30 mouse cellular contexts compared by ENCODE assay signal in the genomic region with DNA sequence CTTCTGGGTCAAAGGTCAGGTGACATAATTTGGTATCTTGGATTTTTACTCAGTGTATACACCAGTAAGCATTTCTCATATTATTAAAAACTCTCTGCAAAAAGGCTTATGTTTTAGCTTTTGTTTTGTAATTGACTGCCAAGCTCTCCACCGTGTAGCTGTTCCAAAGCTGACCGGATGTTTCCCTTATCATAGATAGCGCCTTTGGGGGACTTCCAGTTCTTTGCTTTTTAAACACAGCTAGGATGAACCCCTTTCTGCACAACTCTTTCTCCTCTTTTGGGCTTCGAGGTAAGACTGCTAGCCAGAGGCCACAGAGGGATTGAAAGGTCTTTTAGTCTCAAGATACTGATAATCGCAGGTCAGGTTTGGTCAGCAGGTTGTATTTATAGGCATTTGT.
DNase-seq lines count a peak whose midpoint lies in the region; ATAC-seq and TF ChIP-seq lines count a peak whose summit lies in the region.
"Had no signal": no experiment of that assay in that cellular context is flagged by ENCODE, and none has a peak within 500 bp of the region (broad histone marks: within the 10 kb centered on the region; RNA-seq: fewer than 3 reads in every experiment).

No protein-coding gene starts in this region.

- no peak for TF ChIP-seq CTCF in lung, adult 2 months (IDR thresholded peaks at IDR 0.05; ENCODE audit: insufficient read depth, low read length)

- no peaks in the 10 kb centered on the region for H3K36me3 ChIP-seq in heart, embryonic 11.5 days (ENCODE audit: control insufficient read depth, insufficient read depth, low read length)
- no peaks in the 10 kb centered on the region for H3K36me3 ChIP-seq in lung, embryonic 15.5 days
- H3K36me3 ChIP-seq: embryonic facial prominence, embryonic 10.5 days; embryonic facial prominence, embryonic 15.5 days; forebrain, embryonic 12.5 days; G1E; heart, embryonic 15.5 days; hindbrain, embryonic 10.5 days; hindbrain, embryonic 15.5 days; liver, embryonic 12.5 days; midbrain, embryonic 15.5 days; neural tube, embryonic 15.5 days had no signal

- no peak for ATAC-seq in heart, embryonic 11.5 days (replicated peaks; ENCODE audit: insufficient number of reproducible peaks, low FRiP score, low TSS enrichment)
- ATAC-seq in lung, embryonic 15.5 days (ENCODE audit: borderline replicate concordance, extremely low read depth, low FRiP score, low TSS enrichment): peak; percentile 46; the same call in 1 of the 2 replicates
- no peak for ATAC-seq in megakaryocyte, adult 5-6 weeks (ENCODE audit: poor library complexity, severe bottlenecking)
- ATAC-seq: inflammation-experienced regulatory T-cells, adult 6 months; liver, embryonic 12.5 days; midbrain, embryonic 15.5 days had no signal

- no peaks in the 10 kb centered on the region for H3K4me1 ChIP-seq in heart, embryonic 11.5 days (ENCODE audit: control insufficient read depth, insufficient read depth, low read length)
- H3K4me1 ChIP-seq in lung, embryonic 15.5 days: peaks cover 17% of the 10 kb centered on the region
- no peaks in the 10 kb centered on the region for H3K4me1 ChIP-seq in lung, adult 2 months (ENCODE audit: control insufficient read depth, insufficient read depth, low read length)
- H3K4me1 ChIP-seq: embryonic facial prominence, embryonic 15.5 days; forebrain, embryonic 12.5 days; heart, embryonic 15.5 days; hindbrain, embryonic 10.5 days; hindbrain, embryonic 15.5 days; liver, embryonic 12.5 days; midbrain, embryonic 15.5 days; neural tube, embryonic 15.5 days had no signal

- H3K9ac ChIP-seq in heart, embryonic 11.5 days (ENCODE audit: low read depth, low read length): no peak overlapping the region
- no peak overlapping the region for H3K9ac ChIP-seq in lung, embryonic 15.5 days
- H3K9ac ChIP-seq: embryonic facial prominence, embryonic 15.5 days; forebrain, embryonic 12.5 days; heart, embryonic 15.5 days; hindbrain, embryonic 15.5 days; liver, embryonic 12.5 days; midbrain, embryonic 15.5 days; neural tube, embryonic 15.5 days had no signal

- H3K9me3 ChIP-seq in heart, embryonic 11.5 days (replicated peaks; ENCODE audit: control insufficient read depth, low read length): no peaks in the 10 kb centered on the region
- no peaks in the 10 kb centered on the region for H3K9me3 ChIP-seq in lung, embryonic 15.5 days
- H3K9me3 ChIP-seq: embryonic facial prominence, embryonic 10.5 days; embryonic facial prominence, embryonic 15.5 days; forebrain, embryonic 12.5 days; heart, embryonic 15.5 days; hindbrain, embryonic 10.5 days; hindbrain, embryonic 15.5 days; liver, embryonic 12.5 days; midbrain, embryonic 15.5 days; neural tube, embryonic 15.5 days had no signal

- no peak for TF ChIP-seq POLR2A in lung, adult 2 months (IDR thresholded peaks at IDR 0.05; ENCODE audit: borderline replicate concordance, extremely low read depth, low read depth, low read length)

- intact Hi-C loops in heart, postnatal 10 days (cut with DNase I): no loop called here

- 75% methylated on average over 5 of the region's 5 CpGs for WGBS in heart, embryonic 11.5 days (ENCODE audit: insufficient replicate concordance)
- 54% methylated on average over 5 of the region's 5 CpGs for WGBS in lung, embryonic 15.5 days
- WGBS in lung, adult 2 months: 56% methylated on average over 5 of the region's 5 CpGs

- H3K4me3 ChIP-seq in heart, embryonic 11.5 days (ENCODE audit: low read depth, low read length): no peak overlapping the region
- no peak overlapping the region for H3K4me3 ChIP-seq in lung, embryonic 15.5 days
- H3K4me3 ChIP-seq in lung, adult 2 months (replicated peaks; ENCODE audit: extremely low read depth, low read depth, low read length): no peak overlapping the region
- H3K4me3 ChIP-seq: embryonic facial prominence, embryonic 10.5 days; embryonic facial prominence, embryonic 15.5 days; forebrain, embryonic 12.5 days; heart, embryonic 15.5 days; hindbrain, embryonic 10.5 days; hindbrain, embryonic 15.5 days; liver, embryonic 12.5 days; midbrain, embryonic 15.5 days; neural tube, embryonic 15.5 days had no signal

- H3K4me2 ChIP-seq in heart, embryonic 11.5 days: no peak overlapping the region
- H3K4me2 ChIP-seq in lung, embryonic 15.5 days: no peak overlapping the region
- H3K4me2 ChIP-seq: embryonic facial prominence, embryonic 15.5 days; forebrain, embryonic 12.5 days; heart, embryonic 15.5 days; hindbrain, embryonic 15.5 days; liver, embryonic 12.5 days; midbrain, embryonic 15.5 days; neural tube, embryonic 15.5 days had no signal

- no peak overlapping the region for H3K27ac ChIP-seq in heart, embryonic 11.5 days (ENCODE audit: low read depth, low read length)
- H3K27ac ChIP-seq in lung, embryonic 15.5 days: peak overlapping the region; percentile 35; the same call in 1 of the 2 replicates
- H3K27ac ChIP-seq: embryonic facial prominence, embryonic 10.5 days; embryonic facial prominence, embryonic 15.5 days; forebrain, embryonic 12.5 days; heart, embryonic 15.5 days; hindbrain, embryonic 10.5 days; hindbrain, embryonic 15.5 days; liver, embryonic 12.5 days; macrophage; midbrain, embryonic 15.5 days; neural tube, embryonic 15.5 days had no signal

- H3K27me3 ChIP-seq in heart, embryonic 11.5 days (ENCODE audit: control insufficient read depth, insufficient read depth, low read length): no peaks in the 10 kb centered on the region
- H3K27me3 ChIP-seq in lung, embryonic 15.5 days: no peaks in the 10 kb centered on the region
- H3K27me3 ChIP-seq: embryonic facial prominence, embryonic 15.5 days; heart, embryonic 15.5 days; hindbrain, embryonic 15.5 days; liver, embryonic 12.5 days; midbrain, embryonic 15.5 days; neural tube, embryonic 15.5 days had no signal

- peak; percentile 33 to 65 for DNase-seq in heart, adult 18-20 months
- DNase-seq in kidney, adult 9 months: peak; percentile 9
- no peak for DNase-seq in kidney, postnatal 10 days
- DNase-seq in lung, adult 2 months: no peak
- peak; percentile 17 to 18 for DNase-seq in heart, postnatal 10 days
- DNase-seq: adrenal gland, adult 8-10 months; cerebellum, adult 8-10 months; cerebellum, postnatal 25 days; gastrocnemius, postnatal 10 days; kidney, adult 11 months; kidney, postnatal 25 days; right cerebral cortex, adult 18-20 months; spleen, adult 18-20 months; thymus, adult 2 months; thymus, postnatal 36 days had no signal

Comparison
In these comparisons a context has a peak if more than half of its experiments do, and no peak if none do; other contexts are left out.
1. DNase-seq: peak in heart, adult 18-20 months (2 of 2), kidney, adult 9 months (single experiment) and heart, postnatal 10 days (2 of 2); none in kidney, postnatal 10 days (single experiment) and lung, adult 2 months (single experiment).